Mouse (Mus musculus) kidney, adult 9 months (tissue): ENCODE data around the gene Ift140.
A peak's percentile ranks its signal among the peaks of the same experiment; 100 is the strongest.

ENCODE experiments used
- DNase-seq: peaks from one replicate; pipeline ENCODE4 v3.0.0; 2022

Gene Ift140

GRCm38 (mm10) chr17:25015655-25016291 lies at the start of gene Ift140, which contains the start of gene Cramp1l:
Ift140 (plus strand) TSS chr17:25016085.
Cramp1l (minus strand) TSS chr17:25015788.
- DNase-seq = peak; percentile 100

- no peak for DNase-seq
Measured at GRCm38 (mm10) chr17:24987221-24987620, 28.7 kb upstream of the Ift140 start.

GRCm38 (mm10) chr17:24994721-24995120 lies 21.2 kb upstream of the Ift140 start:
- no peak for DNase-seq

- no peak for DNase-seq
Measured at GRCm38 (mm10) chr17:25005102-25005501, 10.8 kb upstream of the Ift140 start.

GRCm38 (mm10) chr17:25007480-25007879 lies 8.4 kb upstream of the Ift140 start:
- DNase-seq = no peak

GRCm38 (mm10) chr17:25013606-25014501 lies 2.0 kb upstream of the Ift140 start:
- peak; percentile 30 for DNase-seq

GRCm38 (mm10) chr17:25014841-25015570 lies 879 bp upstream of the Ift140 start:
- DNase-seq = peak; percentile 45

GRCm38 (mm10) chr17:25016292-25017132 lies 627 bp downstream of the Ift140 start:
- no peak for DNase-seq

- DNase-seq = no peak
Measured at GRCm38 (mm10) chr17:25036183-25036582, 20.3 kb downstream of the Ift140 start.

GRCm38 (mm10) chr17:25044879-25045278 lies 29.0 kb downstream of the Ift140 start:
- DNase-seq = no peak

- DNase-seq = no peak
Measured at GRCm38 (mm10) chr17:25045281-25045680, 29.4 kb downstream of the Ift140 start.

- DNase-seq = no peak
Measured at GRCm38 (mm10) chr17:25047143-25047542, 31.3 kb downstream of the Ift140 start.

GRCm38 (mm10) chr17:25053274-25053673 lies 37.4 kb downstream of the Ift140 start:
- DNase-seq = no peak

- DNase-seq = no peak
Measured at GRCm38 (mm10) chr17:25057041-25057440, 41.2 kb downstream of the Ift140 start.

GRCm38 (mm10) chr17:25063261-25063660 lies 47.4 kb downstream of the Ift140 start:
- no peak for DNase-seq

- no peak for DNase-seq
Measured at GRCm38 (mm10) chr17:25063872-25064271, 48.0 kb downstream of the Ift140 start.

- DNase-seq = peak; percentile 75
Measured at GRCm38 (mm10) chr17:25064351-25064750, 48.5 kb downstream of the Ift140 start.

- peak; percentile 54 for DNase-seq
Measured at GRCm38 (mm10) chr17:25065189-25065588, 49.3 kb downstream of the Ift140 start.

- no peak for DNase-seq
Measured at GRCm38 (mm10) chr17:25066595-25066994, 50.7 kb downstream of the Ift140 start.

- DNase-seq = peak; percentile 77
Measured at GRCm38 (mm10) chr17:25067442-25067851, 51.6 kb downstream of the Ift140 start.

- DNase-seq = peak; percentile 38
Measured at GRCm38 (mm10) chr17:25068690-25069089, 52.8 kb downstream of the Ift140 start.

- DNase-seq = no peak
Measured at GRCm38 (mm10) chr17:25076906-25077305, 61.0 kb downstream of the Ift140 start.
